Mouse (Mus musculus) lung, embryonic 15.5 days (tissue): ENCODE data around the gene Lancl3. TPM values are rescaled to one million over a fixed set of nuclear protein-coding genes. Genes with fewer than 3 reads are reported as not detected.
A peak's percentile ranks its signal among the peaks of the same experiment; 100 is the strongest.

ENCODE experiments used
- ATAC-seq: fragments of 200-750 bp; cut with Nextera tagmentation; 2 replicates; pipeline ENCODE4 v1.8.0; 2017; ENCODE audit warnings: moderate number of reproducible peaks, borderline replicate concordance; ENCODE audit not compliant: low FRiP score, low TSS enrichment; ENCODE audit errors: extremely low read depth
- H3K27ac ChIP-seq: fragments of 300-500 bp; sonication (generic); 2 replicates; pipeline ENCODE4 v1.5.1; 2015; ENCODE audit warnings: moderate library complexity, mild to moderate bottlenecking, inconsistent platforms
- H3K27me3 ChIP-seq: fragments of 300-500 bp; sonication (generic); 2 replicates; pipeline ENCODE4 v1.6.1; 2015; ENCODE audit warnings: inconsistent platforms
- H3K36me3 ChIP-seq: fragments of 300-500 bp; sonication (generic); 2 replicates; pipeline ENCODE4 v1.6.1; 2015; ENCODE audit warnings: inconsistent platforms
- H3K4me1 ChIP-seq: fragments of 300-500 bp; sonication (generic); 2 replicates; pipeline ENCODE4 v1.6.1; 2015; ENCODE audit warnings: inconsistent platforms
- H3K4me2 ChIP-seq: fragments of 300-500 bp; sonication (generic); 2 replicates; pipeline ENCODE4 v1.6.1; 2015; ENCODE audit warnings: inconsistent platforms, mild to moderate bottlenecking, moderate library complexity
- H3K4me3 ChIP-seq: fragments of 300-500 bp; sonication (generic); 2 replicates; pipeline ENCODE4 v1.5.1; 2015; ENCODE audit warnings: mild to moderate bottlenecking, inconsistent platforms
- H3K9ac ChIP-seq: fragments of 300-500 bp; sonication (generic); 2 replicates; pipeline ENCODE4 v1.6.1; 2015; ENCODE audit warnings: inconsistent platforms
- H3K9me3 ChIP-seq: fragments of 300-500 bp; sonication (generic); 2 replicates; pipeline ENCODE4 v1.6.1; 2016; ENCODE audit warnings: inconsistent platforms
- WGBS: fragments of 180-500 bp; shearing (Covaris S2); methylation state at CpG from one replicate; pipeline ENCODE4 v1.1.7; 2015; 5-methylcytosine and 5-hydroxymethylcytosine counted together
- polyA plus RNA-seq: library from polyadenylated mRNA; unstranded; fragments of >200 nt; fragmentation: Nextera tagmentation; extraction: Ambion mirVana; gene quantifications from 2 replicates; pipeline ENCODE4 v1.2.1, GENCODE M21; 2015

Lancl3 gene
- polyA plus RNA-seq = 1.1 and 1.2 TPM in 2 replicates

DNA sequence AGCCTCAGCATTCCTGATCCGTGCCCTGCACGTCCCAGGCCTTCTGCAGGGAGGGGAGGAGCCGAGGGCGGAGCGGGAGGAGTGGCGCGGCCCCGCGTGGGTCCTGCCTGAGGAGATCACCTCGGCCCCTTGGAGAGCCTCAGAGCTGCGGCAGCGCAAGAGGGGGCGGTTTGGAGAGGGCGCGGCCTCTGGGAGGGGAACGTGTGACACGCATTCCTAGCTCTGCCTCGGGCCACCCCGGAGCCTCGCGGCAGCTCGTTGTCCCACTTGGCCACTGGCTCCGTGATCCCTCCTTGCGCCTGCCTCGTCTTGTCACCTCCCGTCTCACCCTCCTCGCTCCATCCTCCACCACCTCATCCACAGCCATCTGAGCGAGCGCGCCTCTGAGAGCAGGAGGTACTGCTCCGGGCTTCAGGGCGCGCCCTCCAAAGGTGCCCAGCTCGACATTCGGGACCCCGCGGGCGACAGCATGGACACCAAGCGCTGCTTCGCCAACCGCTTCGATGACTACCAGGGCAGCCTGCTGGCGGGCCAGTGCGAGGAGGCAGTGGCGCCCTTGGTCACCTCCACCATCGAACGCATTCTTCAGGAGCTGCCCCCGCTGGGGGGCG, at the start of gene Lancl3:
Gene Lancl3 (plus strand): TSS at position 142 of the 611 bp plus-strand sequence.
- Histone ChIP-seq H3K9ac (peak within 1 kb of the TSS; percentile 32), H3K9me3 (no peaks in the 10 kb centered on the region), H3K4me2 (peak within 1 kb of the TSS; percentile 74), H3K4me3 (peak within 1 kb of the TSS; percentile 44), H3K36me3 (no peaks in the 10 kb centered on the region), H3K27me3 (peaks cover 7% of the 10 kb centered on the region; the same call in 1 of the 2 replicates), H3K27ac (no peak within 1 kb of the TSS), H3K4me1 (no peaks in the 10 kb centered on the region)
- 16% methylated on average over 38 of the region's 49 CpGs for WGBS
- peak; percentile 84 for ATAC-seq

GRCm38 (mm10) chrX:9179011-9179410, 20.7 kb upstream of the Lancl3 start:
- Histone ChIP-seq H3K4me3 (no peak overlapping the region), H3K36me3 (no peaks in the 10 kb centered on the region), H3K9me3 (no peaks in the 10 kb centered on the region), H3K27ac (no peak overlapping the region), H3K9ac (no peak overlapping the region), H3K4me1 (no peaks in the 10 kb centered on the region), H3K4me2 (no peak overlapping the region), H3K27me3 (no peaks in the 10 kb centered on the region)
- no peak for ATAC-seq
- 47% methylated on average over 2 of the region's 2 CpGs for WGBS

DNA sequence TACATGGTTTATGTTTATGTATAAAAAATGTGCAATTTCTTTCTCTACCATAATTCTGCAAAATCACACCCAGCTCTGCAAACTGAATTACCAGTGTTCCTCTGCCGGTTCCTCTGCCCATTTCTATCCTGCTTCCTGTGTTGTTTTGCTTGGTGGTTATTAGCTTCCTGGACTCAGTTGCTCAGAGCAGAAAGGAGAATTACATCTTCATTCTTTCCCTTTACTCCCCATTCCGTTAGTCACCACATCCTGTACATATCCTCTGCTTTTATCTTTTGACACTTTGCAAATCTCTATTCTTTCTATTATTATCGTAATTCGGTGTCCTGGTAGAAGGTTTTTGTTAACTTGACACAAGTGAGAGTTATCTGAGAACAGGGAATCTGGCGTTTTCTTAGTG, 18.1 kb upstream of the Lancl3 start:
- 70% methylated on average over 5 of the region's 5 CpGs for WGBS
- no peak overlapping the region for H3K4me2 ChIP-seq
- no peak overlapping the region for H3K27ac ChIP-seq
- H3K27me3 ChIP-seq = no peaks in the 10 kb centered on the region
- no peaks in the 10 kb centered on the region for H3K36me3 ChIP-seq
- no peaks in the 10 kb centered on the region for H3K9me3 ChIP-seq
- ATAC-seq = no peak
- no peaks in the 10 kb centered on the region for H3K4me1 ChIP-seq
- H3K4me3 ChIP-seq = no peak overlapping the region
- no peak overlapping the region for H3K9ac ChIP-seq

DNA sequence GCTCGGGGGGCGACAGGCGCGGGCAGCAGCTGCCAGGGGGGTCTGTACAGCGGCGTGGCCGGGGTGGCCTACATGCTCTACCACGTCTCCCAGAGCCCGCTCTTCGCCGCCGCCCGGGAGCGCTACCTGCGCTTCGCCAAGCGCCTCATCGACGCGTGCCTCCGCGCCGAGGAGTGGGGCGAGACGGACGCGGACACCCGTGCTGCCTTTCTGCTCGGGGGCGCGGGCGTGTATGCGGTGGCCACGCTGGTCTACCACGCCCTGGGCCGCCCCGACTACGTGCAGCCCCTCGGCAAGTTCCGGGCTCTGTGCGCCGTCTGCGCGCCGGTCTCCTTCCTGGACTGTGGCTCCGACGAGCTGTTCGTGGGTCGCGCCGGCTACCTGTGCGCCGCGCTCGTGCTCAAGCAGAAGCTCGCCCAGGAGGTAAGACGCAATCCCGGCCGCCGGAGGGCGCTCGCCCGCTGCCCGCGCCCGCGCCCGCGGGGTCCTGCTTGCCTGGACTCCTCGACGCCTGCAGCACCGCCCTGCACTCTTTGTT, 747 bp downstream of the Lancl3 start:
- H3K9ac ChIP-seq = peak overlapping the region; percentile 32
- H3K4me2 ChIP-seq = peak overlapping the region; percentile 74
- 16% methylated on average over 51 of the region's 72 CpGs for WGBS
- peaks cover 7% of the 10 kb centered on the region; the same call in 1 of the 2 replicates for H3K27me3 ChIP-seq
- no peak overlapping the region for H3K27ac ChIP-seq
- no peaks in the 10 kb centered on the region for H3K36me3 ChIP-seq
- ATAC-seq = peak; percentile 52
- H3K9me3 ChIP-seq = no peaks in the 10 kb centered on the region
- H3K4me1 ChIP-seq = no peaks in the 10 kb centered on the region
- H3K4me3 ChIP-seq = peak overlapping the region; percentile 44

DNA sequence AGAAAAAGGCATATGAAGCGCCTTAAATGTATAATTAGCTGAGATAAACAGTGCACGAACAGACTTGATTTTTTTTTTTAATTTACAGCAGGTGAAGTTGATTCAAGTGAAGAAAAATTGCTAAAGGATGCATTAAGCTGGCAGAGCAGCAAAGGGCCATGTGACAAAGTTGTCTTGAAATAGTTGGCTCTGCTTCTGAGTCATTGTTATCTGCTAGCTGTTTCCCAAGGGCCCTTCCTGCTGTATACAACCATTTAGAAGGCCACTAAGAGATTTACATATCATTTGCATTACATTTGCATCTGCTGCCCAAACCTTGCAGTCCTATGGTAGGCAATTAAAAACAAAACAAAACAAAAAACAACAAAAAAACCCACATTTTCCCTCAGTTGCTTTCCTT, 2.3 kb downstream of the Lancl3 start:
- H3K27ac ChIP-seq = no peak overlapping the region
- no peaks in the 10 kb centered on the region for H3K36me3 ChIP-seq
- 54% methylated on average over 2 of the region's 2 CpGs for WGBS
- no peak overlapping the region for H3K4me3 ChIP-seq
- peaks cover 7% of the 10 kb centered on the region; the same call in 1 of the 2 replicates for H3K27me3 ChIP-seq
- H3K9me3 ChIP-seq = no peaks in the 10 kb centered on the region
- no peaks in the 10 kb centered on the region for H3K4me1 ChIP-seq
- ATAC-seq = no peak
- no peak overlapping the region for H3K9ac ChIP-seq
- no peak overlapping the region for H3K4me2 ChIP-seq

DNA sequence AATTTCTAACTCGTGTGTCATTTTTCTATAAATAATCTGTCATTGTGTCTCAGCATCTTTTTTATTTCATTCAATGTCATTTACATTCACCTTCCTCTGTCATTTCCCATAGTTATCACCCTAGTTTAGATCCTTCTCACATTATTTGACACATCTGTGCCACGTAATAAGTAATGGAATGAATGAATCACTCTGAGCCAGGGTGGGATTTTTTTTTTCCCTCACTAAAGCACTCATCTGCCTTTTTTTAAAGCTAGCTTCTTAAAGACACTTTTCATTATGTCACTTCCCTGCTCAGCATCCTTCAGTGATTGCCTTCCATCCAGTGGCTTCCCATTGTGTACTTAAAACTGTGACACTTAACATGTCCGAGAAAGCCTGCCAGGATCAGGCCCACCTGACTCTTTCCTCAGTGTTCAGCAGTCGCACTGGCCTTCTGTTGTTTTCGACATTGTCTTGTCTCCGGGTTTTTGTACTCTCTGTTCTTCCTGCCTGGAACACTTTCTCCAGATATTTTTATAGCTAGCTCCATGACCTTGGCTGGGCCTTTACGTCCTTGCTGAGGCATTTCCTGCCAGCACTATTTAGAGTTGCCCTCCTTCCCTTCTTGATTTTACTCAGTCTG, 3.2 kb downstream of the Lancl3 start:
- ATAC-seq = no peak

GRCm38 (mm10) chrX:9205121-9205520, 5.4 kb downstream of the Lancl3 start:
- WGBS = 65% methylated on average over 2 of the region's 2 CpGs
- Histone ChIP-seq H3K4me2 (no peak overlapping the region), H3K9me3 (no peaks in the 10 kb centered on the region), H3K36me3 (no peaks in the 10 kb centered on the region), H3K27me3 (0 out of 2 replicates have a peak, but pooled peaks cover under 1% of the 10 kb centered on the region), H3K9ac (no peak overlapping the region), H3K27ac (no peak overlapping the region), H3K4me3 (no peak overlapping the region), H3K4me1 (no peaks in the 10 kb centered on the region)
- ATAC-seq = no peak

More for the DNA sequence above, 3.2 kb downstream of the Lancl3 start:
- no peak overlapping the region for H3K9ac ChIP-seq
- H3K27ac ChIP-seq = no peak overlapping the region
- peaks cover 7% of the 10 kb centered on the region; the same call in 1 of the 2 replicates for H3K27me3 ChIP-seq
- H3K9me3 ChIP-seq = no peaks in the 10 kb centered on the region
- H3K4me2 ChIP-seq = no peak overlapping the region
- H3K4me1 ChIP-seq = no peaks in the 10 kb centered on the region
- no peaks in the 10 kb centered on the region for H3K36me3 ChIP-seq
- WGBS = 48% methylated on average over 7 of the region's 7 CpGs
- H3K4me3 ChIP-seq = no peak overlapping the region

DNA sequence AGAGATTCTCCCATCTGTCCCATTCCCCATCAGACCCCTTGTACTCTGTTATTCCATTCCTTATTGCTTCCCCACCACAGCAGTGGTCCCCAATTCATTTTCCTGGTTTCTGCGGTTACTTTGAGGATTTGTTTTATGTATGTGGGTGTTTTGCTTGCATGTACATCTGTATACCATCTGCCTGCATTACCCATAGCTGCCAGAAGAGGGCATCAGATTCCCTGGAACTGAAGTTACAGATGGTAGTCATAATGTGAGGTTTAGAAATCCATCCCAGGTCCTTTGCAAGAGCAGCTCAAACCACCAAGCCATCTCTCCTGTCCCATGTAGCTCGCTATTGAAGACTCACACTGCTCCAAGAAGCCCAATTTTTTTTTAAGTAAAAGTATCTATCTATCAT, 16.5 kb downstream of the Lancl3 start:
- H3K9me3 ChIP-seq = no peaks in the 10 kb centered on the region
- no peaks in the 10 kb centered on the region for H3K27me3 ChIP-seq
- H3K36me3 ChIP-seq = no peaks in the 10 kb centered on the region
- no peak overlapping the region for H3K4me2 ChIP-seq
- no peak for ATAC-seq
- H3K4me1 ChIP-seq = no peaks in the 10 kb centered on the region
- WGBS = 94% methylated on average over 2 of the region's 2 CpGs
- no peak overlapping the region for H3K9ac ChIP-seq
- no peak overlapping the region for H3K27ac ChIP-seq
- no peak overlapping the region for H3K4me3 ChIP-seq

DNA sequence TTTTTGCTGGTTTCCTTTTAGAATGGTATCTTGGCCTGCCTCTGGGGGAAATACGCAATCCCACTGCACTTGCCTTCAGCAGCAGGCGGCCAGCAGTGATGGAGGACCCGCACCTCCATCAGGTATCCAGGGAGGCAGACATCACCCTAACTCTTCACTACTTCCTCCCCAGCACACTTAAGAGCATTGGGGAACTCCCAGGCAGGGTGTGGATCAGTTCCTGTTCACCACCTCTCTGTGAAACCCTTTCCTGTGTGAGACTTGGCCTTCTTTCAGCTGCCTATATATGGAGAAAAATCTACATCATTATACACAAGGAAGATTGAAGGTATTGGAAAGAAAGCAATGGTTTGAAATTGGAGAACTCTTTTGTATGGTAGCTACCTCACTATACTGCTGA, 19.9 kb downstream of the Lancl3 start:
- WGBS = 84% methylated on average over 3 of the region's 3 CpGs
- Histone ChIP-seq H3K27me3 (no peaks in the 10 kb centered on the region), H3K4me1 (no peaks in the 10 kb centered on the region), H3K4me2 (no peak overlapping the region), H3K36me3 (no peaks in the 10 kb centered on the region), H3K4me3 (no peak overlapping the region), H3K9ac (no peak overlapping the region), H3K9me3 (no peaks in the 10 kb centered on the region), H3K27ac (no peak overlapping the region)
- ATAC-seq = no peak

DNA sequence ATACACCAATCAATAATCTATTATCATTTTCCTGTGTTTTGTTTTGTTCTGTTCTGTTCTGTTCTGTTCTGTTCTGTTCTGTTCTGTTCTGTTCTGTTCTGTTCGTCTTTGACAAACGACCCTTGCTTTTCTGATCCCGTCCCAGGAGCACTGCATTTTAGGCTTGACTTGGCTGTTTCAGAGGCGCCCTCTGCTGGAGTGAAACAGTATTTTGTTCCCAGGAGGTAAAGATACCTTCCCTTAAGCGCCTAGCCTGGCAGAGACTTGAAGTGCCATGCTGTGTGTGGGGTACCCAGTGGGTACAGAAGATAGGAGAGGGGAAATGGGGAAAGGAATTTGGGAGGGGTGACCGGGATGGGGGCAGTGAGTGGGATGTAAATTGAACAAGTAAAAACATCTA, 21.5 kb downstream of the Lancl3 start:
- Histone ChIP-seq H3K4me3 (no peak overlapping the region), H3K9ac (no peak overlapping the region), H3K36me3 (no peaks in the 10 kb centered on the region), H3K27me3 (no peaks in the 10 kb centered on the region), H3K4me2 (no peak overlapping the region), H3K9me3 (no peaks in the 10 kb centered on the region), H3K27ac (no peak overlapping the region), H3K4me1 (no peaks in the 10 kb centered on the region)
- no peak for ATAC-seq
- 23% methylated on average over 6 of the region's 6 CpGs for WGBS

GRCm38 (mm10) chrX:9221736-9222135, 22.0 kb downstream of the Lancl3 start:
- no peak overlapping the region for H3K9ac ChIP-seq
- H3K27ac ChIP-seq = no peak overlapping the region
- H3K4me1 ChIP-seq = no peaks in the 10 kb centered on the region
- no peak overlapping the region for H3K4me3 ChIP-seq
- no peak for ATAC-seq
- no peaks in the 10 kb centered on the region for H3K9me3 ChIP-seq
- 78% methylated on average over 4 of the region's 4 CpGs for WGBS
- H3K36me3 ChIP-seq = no peaks in the 10 kb centered on the region
- H3K27me3 ChIP-seq = no peaks in the 10 kb centered on the region
- no peak overlapping the region for H3K4me2 ChIP-seq

DNA sequence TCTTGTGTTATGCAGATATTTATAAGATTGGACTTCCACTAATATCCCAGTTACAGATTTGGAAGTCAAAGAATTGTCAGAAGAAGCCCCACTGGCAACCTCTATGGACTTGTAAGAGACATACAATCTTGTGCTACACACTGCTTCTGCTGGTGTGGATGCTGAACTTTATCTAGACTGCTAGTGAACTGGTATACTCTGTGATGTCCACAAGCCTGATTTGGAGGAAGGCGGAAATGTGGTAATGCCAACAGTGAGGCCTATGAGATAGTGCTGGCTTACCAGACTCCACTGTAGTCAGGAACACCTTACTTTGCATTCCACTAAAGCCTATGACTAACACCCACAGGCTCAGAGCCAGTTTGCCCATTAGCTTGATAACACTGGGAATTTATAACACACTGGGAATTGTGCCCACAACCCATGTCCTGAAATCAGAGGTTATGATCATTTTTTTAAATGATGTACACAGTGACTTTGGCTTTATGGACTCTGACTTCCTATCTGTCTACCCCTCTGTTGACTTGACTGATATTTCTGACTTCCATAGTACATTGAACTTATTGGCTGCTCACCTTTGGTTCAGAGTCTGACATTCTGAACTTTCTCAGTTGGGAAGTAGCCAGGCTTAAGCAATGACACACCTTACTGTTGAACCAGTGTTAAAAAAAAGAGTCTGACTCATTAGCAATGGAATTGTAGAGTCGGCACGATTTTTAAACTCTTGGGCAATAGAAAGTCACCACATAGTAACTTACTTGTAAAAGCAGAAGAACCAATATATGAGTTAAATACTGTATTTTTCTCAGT, 22.9 kb downstream of the Lancl3 start:
- no peaks in the 10 kb centered on the region for H3K9me3 ChIP-seq
- 89% methylated on average over 3 of the region's 3 CpGs for WGBS
- no peak for ATAC-seq
- no peak overlapping the region for H3K9ac ChIP-seq
- H3K4me2 ChIP-seq = no peak overlapping the region
- H3K4me3 ChIP-seq = no peak overlapping the region
- H3K27me3 ChIP-seq = no peaks in the 10 kb centered on the region
- H3K36me3 ChIP-seq = no peaks in the 10 kb centered on the region
- no peaks in the 10 kb centered on the region for H3K4me1 ChIP-seq
- no peak overlapping the region for H3K27ac ChIP-seq
